Mouse (Mus musculus): Measurements from ENCODE around the gene Unc13c.
A peak's percentile ranks its signal among the peaks of the same experiment; 100 is the strongest.

The Unc13c gene

DNA sequence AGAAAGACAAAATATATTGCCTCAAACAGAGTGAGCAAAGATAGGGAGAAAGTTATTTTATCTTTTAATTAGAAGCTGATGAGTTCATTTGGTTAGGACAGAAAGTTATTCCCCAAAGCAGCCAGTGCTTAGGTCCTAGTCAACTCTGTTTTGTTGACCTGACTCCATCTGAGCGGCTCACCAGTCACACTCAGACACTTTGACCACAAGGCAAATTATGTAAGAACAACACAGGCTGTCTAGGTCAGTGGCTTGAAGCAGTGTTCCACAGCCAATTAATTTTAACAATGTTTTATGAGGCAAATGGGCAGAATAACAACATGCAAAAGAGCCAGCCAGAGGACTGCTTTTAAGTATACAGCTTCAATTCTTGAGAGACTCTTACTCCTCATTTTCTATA is 343.6 kb downstream of the Unc13c start:
- DNase-seq (ENCODE audit: inconsistent ontology term), result peak; percentile 57

DNA sequence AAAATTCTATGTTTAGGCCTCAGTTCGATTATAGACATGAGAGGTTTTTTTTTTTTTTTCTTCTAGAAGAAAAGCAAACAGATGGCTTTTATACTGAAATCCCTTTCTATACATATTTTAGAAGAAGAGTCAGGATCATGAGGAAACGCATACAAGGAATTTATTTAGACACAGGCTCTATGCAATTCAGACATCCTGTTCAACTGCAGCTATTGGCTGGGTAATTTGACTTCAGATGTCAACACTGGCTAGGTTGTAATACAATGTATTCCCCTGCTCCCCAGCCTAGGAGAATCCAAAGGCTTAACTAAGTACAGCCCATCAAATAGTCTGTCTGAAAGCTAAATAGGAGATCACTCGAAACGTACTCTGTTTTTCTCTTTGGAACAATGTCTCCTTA is 355.9 kb downstream of the Unc13c start:
- DNase-seq (ENCODE audit: inconsistent ontology term), result no peak

DNA sequence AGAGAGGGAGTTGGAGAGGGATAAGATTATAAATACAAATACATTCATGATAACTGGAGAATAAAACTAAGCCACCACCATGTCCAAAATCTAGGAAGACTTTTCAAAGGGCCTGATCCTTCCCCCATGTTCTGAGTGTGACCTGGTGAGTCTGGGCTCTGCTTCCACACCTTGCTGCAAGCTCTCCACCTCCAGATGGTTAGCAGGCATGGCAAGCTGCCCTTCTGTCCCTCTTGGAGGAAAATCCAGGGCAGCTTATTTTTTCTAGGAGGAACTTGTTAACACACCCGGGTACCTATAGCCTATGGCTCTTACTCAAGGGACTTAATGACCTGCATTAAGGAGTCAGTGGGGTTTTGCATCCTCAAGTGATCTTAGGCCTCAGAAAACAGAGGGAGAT is 364.8 kb downstream of the Unc13c start:
- DNase-seq (ENCODE audit: inconsistent ontology term), result no peak

DNA sequence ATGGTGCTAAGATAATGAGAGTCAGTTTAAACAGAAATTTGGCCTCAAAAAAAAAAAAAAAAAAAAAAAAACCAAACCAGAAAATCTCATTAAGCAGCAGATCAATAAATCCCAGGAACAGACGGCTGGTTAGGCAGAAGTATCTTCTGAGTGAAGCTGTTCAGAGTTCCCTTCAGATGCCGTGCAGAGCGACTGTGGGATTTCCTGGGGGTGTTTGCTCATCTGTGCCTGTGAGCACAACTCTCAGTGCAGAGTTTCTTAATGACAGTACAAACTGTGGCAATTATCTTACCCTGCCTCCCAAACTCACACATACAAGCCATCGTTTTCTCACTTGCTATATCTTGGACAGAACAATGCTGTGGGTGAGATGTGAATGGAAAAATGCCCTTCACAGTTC is 403.2 kb downstream of the Unc13c start:
- no peak for DNase-seq (ENCODE audit: inconsistent ontology term)

GRCm38 (mm10) chr9:73560037-73560436 is 408.7 kb downstream of the Unc13c start:
- peak; percentile 86 for DNase-seq (ENCODE audit: inconsistent ontology term)

GRCm38 (mm10) chr9:73557805-73558204 is 411.0 kb downstream of the Unc13c start:
- DNase-seq (ENCODE audit: inconsistent ontology term), result no peak

- DNase-seq (ENCODE audit: inconsistent ontology term), result no peak
Measured at GRCm38 (mm10) chr9:73555354-73555753, 413.4 kb downstream of the Unc13c start.

- DNase-seq (ENCODE audit: inconsistent ontology term), result peak; percentile 77
Measured at GRCm38 (mm10) chr9:73472568-73472967, 496.2 kb downstream of the Unc13c start.

DNA sequence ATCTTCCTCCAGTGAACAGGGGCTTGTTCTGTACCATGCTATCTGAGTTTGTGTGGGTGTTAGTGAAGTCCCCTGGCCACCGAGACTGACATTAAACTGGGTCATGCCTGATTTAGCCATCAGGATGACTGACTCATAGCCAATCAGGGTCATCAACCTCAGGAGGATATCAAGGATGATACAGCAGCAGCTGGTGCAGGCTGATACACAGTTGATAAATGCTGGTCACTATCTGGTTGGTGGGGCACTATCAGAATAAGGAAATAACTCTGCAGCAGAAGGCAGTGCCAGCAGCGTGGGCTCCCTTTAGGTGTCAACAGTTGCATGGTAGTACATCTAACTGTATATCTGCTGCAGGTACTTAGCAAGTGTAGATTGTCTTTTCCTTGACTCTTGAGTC is 506.7 kb downstream of the Unc13c start:
- no peak for DNase-seq (ENCODE audit: inconsistent ontology term)

GRCm38 (mm10) chr9:73450009-73450408 is 518.8 kb downstream of the Unc13c start:
- DNase-seq (ENCODE audit: inconsistent ontology term), result no peak

GRCm38 (mm10) chr9:73449216-73449615 is 519.5 kb downstream of the Unc13c start:
- no peak for DNase-seq (ENCODE audit: inconsistent ontology term)

- no peak for DNase-seq (ENCODE audit: inconsistent ontology term)
Measured at GRCm38 (mm10) chr9:73431925-73432324, 536.8 kb downstream of the Unc13c start.

All from Muller cell, postnatal 12 days (primary cell).